Mouse (Mus musculus) myocyte (in vitro differentiated cells): ENCODE measurements at regions not wholly inside any gene's neighbourhood (a gene's known extent, or its start where the extent isn't known, plus 50 kb on each side); places are given as distances from the start of the nearest gene placed in this dataset.

Experiments used
- CEBPB ChIP-seq: IDR thresholded peaks from 2 replicates; pipeline ENCODE4 v1.6.1; 2011; ENCODE audit warnings: mild to moderate bottlenecking, moderate library complexity; ENCODE audit not compliant: poor library complexity, insufficient read depth, severe bottlenecking
- E2F4 ChIP-seq: IDR thresholded peaks from one replicate; pipeline ENCODE4 v1.6.1; 2011; ENCODE audit warnings: mild to moderate bottlenecking, control low read depth, moderate library complexity; ENCODE audit not compliant: insufficient read depth
- MAX ChIP-seq: IDR thresholded peaks from one replicate; pipeline ENCODE4 v1.6.1; 2011; ENCODE audit warnings: low read depth, mild to moderate bottlenecking, control low read depth
- MYOD1 ChIP-seq, 3 experiments: IDR thresholded peaks; one replicate each; pipeline ENCODE4 v1.6.1; 2011; ENCODE audit warnings: control low read depth in 2 of 3, low read depth in 2 of 3, mild to moderate bottlenecking in 2 of 3, moderate library complexity in 1 of 3; ENCODE audit not compliant: insufficient read length in 2 of 3, control insufficient read depth in 1 of 3
- MYOG ChIP-seq, 3 experiments: IDR thresholded peaks; one replicate each; pipeline ENCODE4 v1.6.1; 2011; ENCODE audit warnings: control low read depth in 2 of 3, low read depth in 2 of 3, mild to moderate bottlenecking in 2 of 3; ENCODE audit not compliant: insufficient read length in 2 of 3, control insufficient read depth in 1 of 3, insufficient read depth in 1 of 3
- POLR2A ChIP-seq: IDR thresholded peaks from one replicate; pipeline ENCODE4 v1.6.1; 2011; ENCODE audit warnings: low read depth, mild to moderate bottlenecking, control low read depth, moderate library complexity; ENCODE audit not compliant: insufficient read length
- POLR2AphosphoS2 ChIP-seq: IDR thresholded peaks from one replicate; pipeline ENCODE4 v1.6.1; 2011; ENCODE audit warnings: low read depth, control low read depth; ENCODE audit not compliant: insufficient read length
- REST ChIP-seq: IDR thresholded peaks from one replicate; pipeline ENCODE4 v1.6.1; 2011; ENCODE audit warnings: mild to moderate bottlenecking, control low read depth, moderate library complexity; ENCODE audit not compliant: insufficient read depth, insufficient read length
- SRF ChIP-seq: IDR thresholded peaks from one replicate; pipeline ENCODE4 v1.6.1; 2011; ENCODE audit warnings: low read depth; ENCODE audit not compliant: control insufficient read depth, insufficient read length
- TCF12 ChIP-seq: IDR thresholded peaks from one replicate; pipeline ENCODE4 v1.6.1; 2011; ENCODE audit warnings: mild to moderate bottlenecking, control low read depth; ENCODE audit not compliant: poor library complexity, insufficient read depth, severe bottlenecking
- TCF3 ChIP-seq: IDR thresholded peaks from one replicate; pipeline ENCODE4 v1.6.1; 2011; ENCODE audit warnings: low read depth, control low read depth; ENCODE audit not compliant: insufficient read length
- USF1 ChIP-seq: IDR thresholded peaks from one replicate; pipeline ENCODE4 v1.6.1; 2011; ENCODE audit warnings: low read depth, mild to moderate bottlenecking, control low read depth, moderate library complexity

- TF ChIP-seq USF1 (no peak), TCF3 (no peak), E2F4 (no peak), POLR2A (no peak), SRF (no peak), TCF12 (no peak), MAX (no peak), POLR2AphosphoS2 (no peak), MYOG (IDR thresholded peaks at IDR 0.05; ENCODE audit: control insufficient read depth in 1 of 3, insufficient read depth in 1 of 3, insufficient read length in 2 of 3, low read depth in 2 of 3) (no peak), CEBPB (no peak), MYOD1 (IDR thresholded peaks at IDR 0.05; ENCODE audit: control insufficient read depth in 1 of 3, insufficient read length in 2 of 3, low read depth in 2 of 3) (no peak), REST (no peak)
These were observed 181.8 kb downstream of the Trim29 start for GRCm38 (mm10) chr9:43492236-43493000.
